Mouse (Mus musculus) neutrophil, adult 59 days (primary cell): ENCODE measurements around the gene Slc10a6. TPM values are rescaled to one million over a fixed set of nuclear protein-coding genes. Genes with fewer than 3 reads are reported as not detected.

Source experiments
- total RNA-seq, 2 experiments: library from RNA; stranded (reverse); gene quantifications; 1 replicate in 1 of 2; 2 replicates in 1 of 2; pipeline ENCODE4 v1.2.4; 2023

Gene Slc10a6
- total RNA-seq: not detected

GRCm38 (mm10) chr5:103629111-103629764, at the start of gene Slc10a6:
Gene Slc10a6, minus strand, starts transcription at chr5:103629403.

GRCm38 (mm10) chr5:103655346-103656118, 26.3 kb upstream of the Slc10a6 start, which contains the start of gene 1700016H13Rik:
Gene 1700016H13Rik, minus strand, starts transcription at chr5:103656010.

Other genes with a start within 250 kb of the Slc10a6 start
- under 1 TPM; 0.22 to 0.58 TPM for gene Ptpn13, start 204.2 kb downstream of the Slc10a6 start, total RNA-seq
- gene 1700016H13Rik, start 26.6 kb upstream of the Slc10a6 start, total RNA-seq: not detected
- 100 to 1,000 TPM; 112 to 122 TPM for gene Aff1, start 63.0 kb upstream of the Slc10a6 start, total RNA-seq